Mouse (Mus musculus) stomach, postnatal 0 days (tissue): ENCODE measurements around the gene Slc26a6.

Source experiments
- CTCF ChIP-seq: IDR thresholded peaks from 2 replicates; pipeline ENCODE4 v1.5.1; 2016; ENCODE audit warnings: antibody characterized with exemption, low read depth, mild to moderate bottlenecking, moderate library complexity
- EP300 ChIP-seq: optimal IDR thresholded peaks from 2 replicates; pipeline ENCODE3; 2016; ENCODE audit warnings: antibody characterized with exemption

- TF ChIP-seq CTCF (no peak), EP300 (no peak)
These were observed 28.9 kb upstream of the Slc26a6 start for GRCm38 (mm10) chr9:108824144-108824685.
